Mouse (Mus musculus) lung, postnatal 10 days (tissue): ENCODE data around the gene 4931440F15Rik.
A peak's percentile ranks its signal among the peaks of the same experiment; 100 is the strongest.

ENCODE experiments used
- DNase-seq: peaks from one replicate; pipeline ENCODE4 v3.0.0; 2021

4931440F15Rik gene

DNA sequence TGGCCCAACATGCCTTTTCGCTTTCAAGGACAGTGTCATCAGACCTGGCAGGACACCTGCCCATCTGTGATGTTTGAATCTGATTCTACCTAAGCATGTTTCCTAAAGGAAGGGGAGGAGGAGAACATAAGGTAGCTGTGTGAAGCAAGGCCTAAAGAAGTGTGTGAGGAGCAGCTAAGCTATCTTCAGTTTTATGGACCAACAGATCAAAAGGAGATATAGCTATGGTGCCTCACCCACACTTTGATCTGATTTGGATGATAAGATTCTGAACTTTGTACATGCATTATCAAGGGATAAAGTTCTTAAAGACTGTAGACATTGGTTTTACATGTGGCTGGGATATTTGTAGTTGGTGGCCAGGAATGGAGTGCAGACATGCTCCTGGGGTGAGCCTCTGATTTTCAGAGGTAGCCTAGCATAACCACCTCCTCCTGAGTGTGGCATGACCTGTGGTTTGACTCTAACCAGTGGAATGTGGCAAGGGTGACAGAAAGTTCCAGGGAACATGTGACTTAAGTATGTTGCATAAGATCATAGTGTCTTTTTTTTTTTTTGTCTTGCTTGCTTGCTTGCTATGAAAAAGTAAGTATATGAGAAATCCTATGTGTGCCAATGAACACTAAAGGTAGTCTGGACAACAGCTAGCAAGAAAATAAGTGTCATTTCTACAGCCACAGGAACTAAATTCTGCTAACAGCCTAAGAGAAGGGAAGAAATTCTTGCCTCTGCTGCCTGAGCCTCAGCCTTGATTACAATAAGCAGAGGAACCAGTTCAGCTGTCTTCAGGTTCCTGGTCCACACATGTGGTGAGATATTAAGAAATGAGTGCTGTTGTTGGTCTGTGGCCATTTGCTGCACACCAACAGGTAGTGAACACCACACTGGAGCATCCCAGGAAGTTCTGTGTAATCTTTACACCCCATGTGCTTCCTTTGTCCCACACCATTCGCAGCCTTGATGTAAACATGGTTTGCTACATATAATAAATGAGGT lies 23.7 kb downstream of the 4931440F15Rik start:
- no peak for DNase-seq

GRCm38 (mm10) chr11:29799839-29800238 lies 25.6 kb downstream of the 4931440F15Rik start:
- no peak for DNase-seq

GRCm38 (mm10) chr11:29795106-29795505 lies 30.4 kb downstream of the 4931440F15Rik start:
- DNase-seq = no peak

GRCm38 (mm10) chr11:29794475-29794874 lies 31.0 kb downstream of the 4931440F15Rik start:
- DNase-seq = no peak

GRCm38 (mm10) chr11:29790796-29791195 lies 34.7 kb downstream of the 4931440F15Rik start:
- DNase-seq = no peak

DNA sequence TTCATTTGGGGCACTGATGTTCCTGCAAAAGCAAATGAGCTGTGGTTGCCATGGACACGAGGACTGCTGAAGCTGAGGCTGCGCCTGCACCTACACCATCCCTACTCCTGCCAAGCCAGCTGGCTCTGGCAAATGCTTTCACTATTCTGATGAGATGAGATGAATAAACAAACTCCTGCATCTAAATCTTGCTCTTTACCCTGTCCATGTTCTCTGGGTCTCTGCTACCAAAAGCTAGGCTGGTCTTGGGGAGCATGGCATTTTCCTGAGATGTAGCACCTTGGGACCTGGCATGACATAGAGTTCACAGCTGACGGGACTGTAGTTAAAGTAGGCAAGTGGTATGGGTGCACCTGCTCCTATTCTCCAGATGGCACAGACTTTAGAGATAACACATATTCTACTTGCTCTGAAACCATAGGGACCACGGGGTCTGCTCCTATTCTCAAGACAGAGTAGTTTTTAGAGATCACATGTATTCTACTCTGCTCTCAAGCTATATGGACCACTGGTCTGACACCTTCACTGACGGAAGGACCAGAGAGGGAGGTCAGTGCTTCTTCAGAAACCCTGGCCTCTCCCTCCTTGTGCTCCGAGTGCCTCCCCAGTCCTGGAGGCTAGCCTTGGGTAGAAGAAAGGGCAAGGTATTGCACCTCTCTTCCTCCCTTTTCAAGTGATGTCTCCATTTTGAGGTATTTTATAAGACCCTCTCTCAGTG lies 36.4 kb downstream of the 4931440F15Rik start:
- DNase-seq = no peak

- DNase-seq = no peak
Measured at GRCm38 (mm10) chr11:29788499-29788898, 37.0 kb downstream of the 4931440F15Rik start.

GRCm38 (mm10) chr11:29787473-29787872 lies 38.0 kb downstream of the 4931440F15Rik start:
- no peak for DNase-seq

- peak; percentile 29 for DNase-seq
Measured at GRCm38 (mm10) chr11:29786583-29787219, 38.8 kb downstream of the 4931440F15Rik start.

GRCm38 (mm10) chr11:29779409-29780026 lies 46.0 kb downstream of the 4931440F15Rik start:
- DNase-seq = no peak

DNA sequence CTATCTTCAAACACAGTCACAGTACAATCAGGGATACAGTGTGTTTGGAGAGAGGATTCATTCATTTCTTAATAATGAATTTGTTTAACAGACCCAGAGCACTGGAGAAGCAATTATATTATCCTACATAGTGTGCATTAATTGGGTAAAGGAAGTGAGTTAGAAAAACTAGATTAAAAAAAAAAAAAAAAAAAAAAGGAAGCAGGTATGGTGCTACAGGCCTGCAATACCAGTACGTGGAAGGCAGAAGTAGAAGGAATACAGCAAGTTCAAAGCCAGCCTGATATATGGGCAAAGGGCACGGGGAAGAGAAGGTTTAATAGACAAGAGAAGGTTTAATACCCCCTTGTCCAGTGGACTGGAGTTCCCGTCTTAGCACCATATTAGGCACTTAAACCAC lies 46.5 kb downstream of the 4931440F15Rik start:
- DNase-seq = no peak

DNA sequence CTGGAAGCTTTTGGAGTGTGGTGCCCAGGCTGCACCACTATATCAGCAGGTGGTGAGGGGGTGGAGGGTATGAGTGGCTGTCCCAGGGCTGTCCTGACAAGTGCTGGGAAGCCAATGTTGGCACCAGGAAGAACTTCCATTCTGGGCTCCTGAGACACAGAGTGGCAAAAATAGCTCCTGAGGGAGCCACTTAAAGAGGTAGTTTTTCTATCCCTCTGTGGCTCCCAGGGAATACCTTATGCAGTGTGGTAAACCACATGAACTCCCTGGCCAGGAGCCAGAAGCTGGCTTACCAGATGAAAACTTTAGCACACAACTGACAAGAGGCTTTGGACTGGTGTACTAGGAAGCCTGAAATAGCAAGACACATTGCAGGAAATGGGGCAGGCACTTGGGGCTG lies 47.5 kb downstream of the 4931440F15Rik start:
- no peak for DNase-seq

DNA sequence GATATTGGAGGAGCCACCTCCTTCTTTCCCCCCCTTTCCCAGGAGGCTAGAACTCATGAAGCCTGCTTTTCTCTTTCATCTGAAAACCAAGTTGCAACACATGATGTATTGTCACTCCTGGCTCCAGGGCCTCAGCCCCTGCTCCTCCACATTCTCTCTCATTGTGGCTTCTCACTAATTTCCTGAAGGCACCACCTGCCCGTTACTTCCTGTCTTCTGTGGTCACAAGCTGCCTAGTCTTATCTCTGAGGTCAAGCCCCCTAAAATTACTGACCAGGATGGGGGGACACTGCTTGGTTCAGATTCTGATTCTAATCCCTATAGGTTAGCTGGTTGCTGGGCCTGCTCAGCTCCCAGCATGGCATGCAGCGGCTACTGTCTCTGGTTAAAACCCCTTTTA lies 50.7 kb downstream of the 4931440F15Rik start:
- no peak for DNase-seq

DNA sequence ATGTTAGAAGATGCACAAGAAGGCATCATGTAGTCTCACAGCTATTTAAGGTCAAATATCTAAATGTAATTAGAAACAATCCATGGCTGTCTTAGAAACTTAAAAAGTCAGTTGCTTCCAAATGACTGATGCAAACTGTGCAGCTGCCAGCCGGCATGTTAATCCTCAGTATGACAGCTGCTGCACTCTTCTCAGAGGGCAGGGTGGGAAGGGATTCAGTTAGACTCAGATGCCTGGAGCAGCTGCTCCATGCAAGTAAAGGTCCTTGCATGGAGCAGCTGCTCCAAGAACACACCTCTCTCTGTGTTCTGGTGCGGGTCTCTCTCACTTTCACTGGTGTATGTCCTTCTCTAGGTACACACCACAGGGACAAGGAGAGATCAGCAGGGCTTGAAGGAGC lies 51.2 kb downstream of the 4931440F15Rik start:
- no peak for DNase-seq
